Mouse (Mus musculus) thymus, postnatal 14 days (tissue): Measurements from ENCODE around the gene Cstf3.

Source experiments
- DNase-seq: peaks from one replicate; pipeline ENCODE4 v3.0.0; 2021

The Cstf3 gene

DNA sequence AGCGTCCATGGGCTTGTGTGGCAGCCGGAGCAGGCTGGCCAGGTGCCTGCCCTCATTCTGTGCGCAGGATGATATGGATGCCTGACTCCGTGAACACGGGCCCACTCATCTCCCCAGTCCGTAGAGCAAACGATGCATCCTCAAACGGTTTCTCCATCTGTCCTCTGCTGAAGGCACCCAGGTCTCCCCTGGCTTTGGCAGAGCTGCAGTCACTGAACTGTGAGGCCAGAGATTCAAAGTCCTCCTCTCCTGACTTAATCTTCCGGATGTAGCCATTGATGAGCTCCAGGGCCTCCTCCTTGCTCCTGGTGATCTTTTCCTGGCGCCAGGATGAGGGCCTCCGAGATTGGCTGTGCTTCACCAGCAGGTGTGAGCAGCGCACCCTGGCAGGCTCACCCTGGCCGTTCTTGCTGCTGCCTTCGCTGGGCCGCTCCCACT lies 124.0 kb downstream of the Cstf3 start:
- no peak for DNase-seq
